Mouse (Mus musculus): ENCODE results near the gene Lbhd2.

Lbhd2 gene

DNA sequence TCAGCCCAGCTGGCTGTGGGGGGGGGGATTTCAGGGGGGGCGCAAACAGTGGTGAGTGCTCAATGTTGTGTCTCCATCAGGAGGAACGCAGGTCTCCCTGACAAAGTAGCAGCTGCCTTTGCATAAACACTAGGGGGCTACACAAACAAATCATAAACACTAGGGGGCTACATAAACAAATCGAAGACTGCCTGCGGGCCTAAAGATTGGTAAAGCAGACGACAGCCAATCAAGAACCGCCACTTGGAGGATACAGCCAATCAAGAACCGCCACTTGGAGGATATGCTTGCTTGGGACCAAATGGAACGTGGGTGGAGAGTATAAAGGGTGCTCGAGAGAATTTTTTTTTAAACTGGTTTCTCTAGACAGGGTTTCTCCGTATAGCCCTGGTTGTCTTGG, 1.7 kb upstream of the Lbhd2 start:
- no peak for DNase-seq (ENCODE audit: low spot score in 2 of 2)

DNA sequence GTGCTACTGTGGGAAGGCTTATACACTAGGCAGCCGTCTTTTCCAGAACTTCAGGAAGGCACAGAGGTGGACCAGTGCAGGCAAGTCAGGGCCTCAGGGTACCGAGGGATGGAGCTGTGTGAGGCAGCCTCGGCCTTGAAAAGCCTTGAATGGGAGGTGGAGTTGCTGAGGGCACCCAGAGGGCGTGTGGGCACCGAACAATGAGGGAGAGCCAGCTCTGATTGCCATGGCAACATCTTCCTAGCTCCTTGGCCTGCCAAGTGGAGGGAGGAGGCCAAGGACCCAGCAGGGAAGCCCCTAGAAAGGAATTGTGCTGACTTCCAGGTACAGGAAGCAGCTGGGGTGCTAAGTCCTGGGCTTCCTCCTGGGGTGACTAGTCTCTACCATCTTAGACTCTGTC, 3.0 kb downstream of the Lbhd2 start:
- DNase-seq (ENCODE audit: low spot score in 2 of 2), result no peak

DNA sequence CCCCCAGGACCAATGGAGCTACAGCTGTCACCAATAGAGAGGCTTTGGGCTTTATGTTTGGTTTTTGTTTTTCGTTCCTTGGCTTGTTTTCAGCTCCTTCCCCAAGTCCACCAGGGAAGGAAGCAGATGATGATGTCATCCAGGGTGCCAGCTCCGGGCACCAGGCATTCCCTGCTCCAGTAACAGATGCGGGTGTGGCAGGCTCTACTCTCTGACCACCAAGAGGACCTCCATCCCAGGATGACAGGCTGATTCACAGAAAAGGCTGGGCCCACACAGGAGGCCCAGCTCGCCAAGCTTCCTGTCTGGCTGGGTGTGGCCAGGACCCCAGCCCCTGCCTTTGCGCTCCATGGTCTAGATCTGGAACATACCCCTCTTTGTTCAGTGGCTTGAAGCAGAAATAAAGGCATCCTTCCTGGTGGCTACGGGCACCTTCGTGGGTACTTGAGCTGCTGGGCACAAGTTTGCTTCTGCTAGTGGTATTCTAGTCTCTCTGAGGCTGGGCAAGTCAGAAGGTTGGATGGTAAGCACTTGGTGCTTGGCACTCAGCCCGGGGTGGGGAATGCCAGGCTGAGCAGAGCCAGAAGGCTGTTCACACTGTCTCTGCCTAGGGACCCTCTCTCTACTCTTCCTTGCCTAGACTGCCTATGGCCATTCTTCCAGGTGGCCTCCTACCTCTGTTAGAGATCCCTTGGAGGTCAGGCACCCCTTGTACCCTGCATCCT, 5.2 kb downstream of the Lbhd2 start:
- no peak for DNase-seq (ENCODE audit: low spot score in 2 of 2)

DNA sequence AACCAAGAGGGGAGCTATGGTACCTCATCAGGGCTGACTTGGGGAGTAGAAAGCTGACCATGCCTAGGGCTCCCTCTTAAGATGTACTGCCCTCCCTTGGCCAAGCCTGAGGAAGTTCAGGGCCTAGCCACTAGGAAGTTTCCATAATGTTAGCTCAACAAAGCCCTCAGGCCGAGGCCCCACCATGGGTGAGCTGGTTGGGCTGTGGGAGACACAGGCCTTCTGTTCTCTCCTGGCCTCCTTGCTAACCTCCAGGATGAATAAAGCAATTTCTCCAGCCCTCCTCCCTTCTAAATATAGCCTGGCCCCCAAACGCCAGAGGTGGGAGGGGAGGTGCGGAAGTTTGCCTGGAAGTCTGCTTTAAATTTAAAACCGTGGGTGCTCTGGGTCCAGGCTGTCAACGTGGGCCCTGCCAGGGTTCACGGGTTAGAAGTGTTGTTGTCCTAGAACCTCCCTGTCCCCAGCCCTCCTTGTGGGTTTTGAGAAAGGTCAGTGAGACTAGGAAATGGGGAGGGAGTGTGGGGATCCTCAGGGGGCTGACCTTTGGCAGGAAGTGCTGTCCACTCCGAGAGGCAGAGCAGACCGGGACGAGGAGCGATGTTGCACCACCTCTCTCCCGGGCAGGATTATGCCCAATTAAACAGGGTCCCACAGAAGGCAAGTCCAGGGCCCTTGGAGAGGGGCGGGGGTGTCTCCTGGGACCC, 6.1 kb downstream of the Lbhd2 start:
- no peak for DNase-seq (ENCODE audit: low spot score in 2 of 2)

DNA sequence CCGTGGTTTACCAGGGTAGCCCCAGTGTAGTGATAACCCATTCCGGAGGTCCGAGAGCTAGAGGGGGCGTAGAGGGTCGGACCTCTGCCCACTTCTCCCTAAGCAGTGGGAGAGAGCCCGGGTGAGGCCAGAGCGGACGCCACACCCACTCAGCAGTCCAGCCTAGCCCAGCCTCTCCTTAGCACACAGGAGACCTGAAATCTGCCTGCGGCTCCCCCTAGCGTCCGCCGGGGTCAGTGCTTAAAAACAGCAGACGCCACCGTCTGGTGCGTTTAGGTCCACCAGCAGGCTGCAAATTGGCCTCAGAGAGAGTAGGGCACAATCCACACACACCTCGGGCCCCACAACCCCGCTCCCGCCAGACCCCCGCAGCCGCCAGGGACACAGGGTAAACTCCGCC, 6.7 kb downstream of the Lbhd2 start:
- DNase-seq (ENCODE audit: low spot score in 2 of 2), result peak; percentile 79

DNA sequence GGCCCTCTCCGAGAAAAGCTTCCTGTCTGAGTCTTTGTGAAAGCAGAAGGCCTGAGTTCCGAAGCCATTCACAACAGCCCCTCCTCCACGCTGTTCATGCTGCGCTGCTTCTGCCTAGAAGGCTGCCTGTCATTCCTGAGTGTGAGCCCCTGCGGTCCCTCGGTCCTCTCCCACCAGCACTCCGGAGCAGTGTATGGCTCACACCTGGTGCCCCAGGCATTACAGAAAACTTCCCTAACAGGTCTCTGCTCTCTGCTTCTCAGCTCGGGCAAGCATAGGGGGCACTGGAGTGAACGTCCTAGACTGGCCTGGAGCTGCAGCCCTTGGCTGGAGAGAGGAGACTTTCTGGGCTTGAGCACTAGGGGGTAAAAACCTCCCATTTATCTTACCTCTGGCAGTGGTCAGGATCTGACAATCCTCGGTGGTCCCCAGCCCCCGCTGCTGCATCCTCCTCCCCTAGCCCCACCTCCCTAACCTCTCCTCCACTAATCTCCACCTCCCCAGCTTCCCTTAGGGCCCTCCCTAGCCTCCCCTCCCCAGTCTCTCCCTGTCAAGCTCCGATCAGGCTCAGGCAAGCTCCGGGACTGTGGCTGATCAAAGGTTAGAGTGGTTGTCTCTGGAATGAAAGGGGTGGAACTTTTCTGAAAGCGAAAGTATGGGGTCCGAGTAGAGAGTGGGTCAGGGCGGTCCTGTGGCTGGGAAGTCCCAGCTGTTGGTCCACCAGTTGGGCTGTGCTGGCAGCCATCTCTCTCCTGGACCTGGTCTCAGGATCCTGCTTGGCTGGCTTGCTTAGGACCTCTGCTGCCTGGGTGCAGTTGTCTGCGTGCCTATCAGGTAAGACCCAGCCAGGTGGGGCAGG, 10.5 kb downstream of the Lbhd2 start, which contains the start of gene Exoc3l4:
TSS of gene Exoc3l4 (plus strand) at position 97 of the 859 bp plus-strand sequence.
- no peak for DNase-seq (ENCODE audit: low spot score in 2 of 2)

DNA sequence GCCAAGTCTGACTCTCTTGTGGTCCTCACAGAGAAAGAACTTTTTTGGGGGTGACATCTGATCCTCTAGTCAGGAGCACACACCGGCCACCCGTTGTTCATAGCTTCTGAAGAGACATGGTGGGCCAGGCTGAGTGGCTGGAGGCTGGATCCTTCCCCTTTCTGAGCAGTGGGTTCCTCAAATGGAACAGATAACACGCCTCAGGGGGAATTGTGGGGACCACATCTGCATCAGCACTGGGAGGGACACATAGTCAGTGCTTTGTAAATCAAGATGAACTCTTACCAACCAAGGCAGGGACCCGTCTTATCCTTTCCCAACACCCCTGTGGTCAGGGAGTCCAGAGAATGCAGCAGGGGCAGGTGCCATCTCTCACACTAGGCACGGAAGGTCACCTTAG, 13.3 kb downstream of the Lbhd2 start:
- no peak for DNase-seq (ENCODE audit: low spot score in 2 of 2)

DNA sequence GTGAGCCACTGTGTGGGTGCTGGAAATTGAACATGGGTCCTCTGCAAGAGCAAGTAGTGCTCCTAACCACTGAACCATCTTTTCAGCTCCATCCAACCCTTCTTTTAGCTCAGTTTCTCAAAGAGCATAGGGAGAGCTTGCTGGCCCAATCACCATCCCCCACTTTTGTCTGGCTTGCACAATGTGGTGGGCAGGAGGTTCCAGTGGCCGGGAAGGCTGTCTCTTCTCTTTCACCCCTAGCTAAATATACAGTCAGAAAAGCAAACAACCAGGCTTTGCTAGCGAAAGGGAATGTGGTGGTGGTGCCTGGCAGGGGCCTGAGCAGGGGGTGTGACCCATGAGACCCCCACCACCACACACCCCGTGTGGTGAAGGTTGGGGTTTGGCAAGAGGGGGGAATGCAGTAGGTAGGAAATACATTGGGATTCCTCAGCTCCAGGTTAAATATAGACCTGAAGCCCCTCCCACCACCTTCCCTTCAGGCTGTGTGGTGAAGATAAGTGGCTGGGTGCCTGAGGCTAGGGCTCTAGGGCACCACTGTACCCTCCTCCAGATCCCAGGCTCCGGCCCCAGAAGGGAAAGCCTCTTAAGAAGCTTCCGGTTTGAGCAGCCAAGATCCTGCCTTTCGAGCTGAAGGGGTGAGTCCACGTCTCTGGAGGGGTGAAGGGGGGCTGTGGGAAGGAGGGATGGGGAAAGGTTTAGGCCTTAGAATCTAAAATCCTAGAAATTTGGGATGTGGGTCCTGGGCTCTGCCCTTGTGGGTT, 14.5 kb downstream of the Lbhd2 start:
- no peak for DNase-seq (ENCODE audit: low spot score in 2 of 2)

DNA sequence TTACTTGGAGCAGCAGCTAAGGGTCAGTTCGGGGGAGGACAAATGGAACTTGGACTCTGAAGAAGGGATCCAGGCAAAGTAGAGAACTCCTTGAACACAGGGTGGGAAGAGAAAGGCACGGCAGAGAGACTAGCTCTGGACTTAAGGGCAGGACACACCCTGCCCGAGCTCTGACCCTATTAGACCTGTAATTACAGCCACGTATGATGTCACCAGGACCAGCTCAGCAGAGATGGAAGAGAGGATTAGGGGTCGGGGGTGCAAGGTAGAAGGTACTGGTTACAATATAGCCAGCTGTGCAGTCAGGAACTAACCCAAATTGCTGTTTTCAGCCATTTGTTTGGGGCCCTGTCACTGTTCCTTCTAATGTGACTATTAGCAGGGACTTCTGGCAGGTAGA, 16.2 kb downstream of the Lbhd2 start:
- DNase-seq (ENCODE audit: low spot score in 2 of 2), result no peak

DNA sequence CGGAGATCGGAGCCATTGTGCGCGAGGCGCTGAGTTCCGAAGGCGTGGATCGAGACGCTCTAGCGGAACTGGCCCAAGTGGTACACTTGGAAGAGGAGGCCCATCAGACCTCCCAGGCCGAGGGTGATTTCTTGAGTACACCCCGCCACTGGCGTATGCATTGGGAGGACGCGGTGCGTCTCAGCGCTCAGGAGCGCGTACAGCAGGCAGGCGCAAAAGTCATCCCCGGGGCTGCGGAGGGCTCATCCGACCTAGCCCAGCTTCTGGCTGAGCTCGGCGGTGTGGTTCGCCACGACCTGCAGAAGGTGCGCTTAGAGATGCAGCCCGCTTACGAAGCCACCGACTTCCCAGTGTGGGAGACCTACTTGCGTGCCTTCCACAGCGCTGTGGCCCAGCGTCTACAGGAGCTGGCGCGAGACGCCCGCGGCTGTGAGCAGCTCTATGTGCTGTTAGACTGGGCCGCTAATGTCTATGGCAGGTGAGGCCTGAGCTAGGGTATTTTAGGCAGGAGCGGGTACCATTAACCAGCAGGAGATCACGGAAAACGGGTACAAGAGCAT, 17.0 kb downstream of the Lbhd2 start:
- no peak for DNase-seq (ENCODE audit: low spot score in 2 of 2)

DNA sequence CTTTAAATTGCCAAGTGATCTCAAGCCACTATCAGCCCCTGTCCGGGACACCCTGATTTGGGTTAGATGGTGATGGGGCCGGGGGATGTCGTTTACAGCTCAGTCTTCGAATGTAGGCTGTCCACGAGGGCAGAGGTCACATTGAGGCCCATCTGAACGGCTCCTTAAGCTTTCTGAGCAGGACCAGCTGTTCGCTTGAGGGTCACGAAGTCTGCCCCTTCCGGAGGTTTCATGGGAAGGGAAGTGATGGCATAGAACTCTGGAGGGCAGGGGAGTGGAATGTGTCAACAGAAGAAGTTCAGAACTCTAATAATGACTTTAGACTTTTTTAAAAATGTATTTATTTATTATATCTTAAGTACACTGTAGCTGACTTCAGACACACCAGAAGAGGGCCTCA, 17.9 kb downstream of the Lbhd2 start:
- no peak for DNase-seq (ENCODE audit: low spot score in 2 of 2)

DNA sequence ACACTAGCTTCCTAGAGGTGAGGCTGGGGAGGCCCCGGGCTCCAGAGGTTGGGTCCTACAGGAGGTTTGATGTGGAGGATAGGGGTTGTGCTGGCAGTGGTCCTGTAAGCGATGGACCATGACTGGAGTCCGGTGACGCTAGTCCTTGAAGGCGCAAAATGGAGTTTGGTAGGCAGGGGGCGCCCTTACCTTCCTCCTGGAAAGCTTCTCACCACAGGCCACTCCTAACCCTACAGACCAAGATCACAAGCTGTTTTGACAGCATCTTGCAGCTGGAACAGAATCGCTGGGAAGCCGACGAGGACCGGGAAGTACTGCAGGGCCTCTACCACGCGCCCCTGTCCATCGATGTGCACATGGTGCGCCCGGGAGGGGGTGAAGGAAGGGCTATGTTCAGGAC, 18.6 kb downstream of the Lbhd2 start:
- DNase-seq (ENCODE audit: low spot score in 2 of 2), result peak; percentile 62 to 74

DNA sequence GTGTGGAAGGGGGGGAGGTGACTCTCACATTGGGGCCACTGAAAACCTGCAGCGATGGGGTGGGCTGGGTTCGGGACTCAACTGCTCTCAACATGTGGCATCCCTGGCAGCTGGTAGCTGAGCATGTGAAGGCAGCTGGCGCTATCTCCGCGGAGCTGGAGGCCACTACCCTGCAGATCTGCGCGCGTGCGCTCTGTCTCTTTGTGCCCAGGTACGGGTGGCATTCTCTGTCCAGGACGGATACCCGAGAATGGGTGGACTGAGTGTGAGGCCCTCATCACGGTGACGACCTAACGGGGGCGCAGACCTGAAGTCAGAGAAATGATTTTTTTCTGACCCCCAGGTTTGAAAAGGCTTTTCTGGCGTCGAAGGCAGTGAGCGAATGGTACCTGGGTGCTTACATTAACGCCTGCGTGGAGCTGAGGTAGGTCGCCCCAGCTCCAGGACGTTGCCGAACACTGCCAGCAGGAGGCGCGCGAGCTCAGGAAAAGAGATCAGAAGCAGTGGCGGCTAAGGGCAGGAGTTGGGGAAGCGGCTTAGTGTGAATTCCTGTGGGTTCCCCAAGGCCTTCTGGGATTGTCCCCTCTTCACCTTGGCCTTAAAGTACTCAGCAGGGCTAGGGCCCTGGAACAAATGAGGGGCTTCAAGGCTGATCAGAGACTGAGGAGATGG, 19.3 kb downstream of the Lbhd2 start:
- peak; percentile 73 to 80 for DNase-seq (ENCODE audit: low spot score in 2 of 2)

DNA sequence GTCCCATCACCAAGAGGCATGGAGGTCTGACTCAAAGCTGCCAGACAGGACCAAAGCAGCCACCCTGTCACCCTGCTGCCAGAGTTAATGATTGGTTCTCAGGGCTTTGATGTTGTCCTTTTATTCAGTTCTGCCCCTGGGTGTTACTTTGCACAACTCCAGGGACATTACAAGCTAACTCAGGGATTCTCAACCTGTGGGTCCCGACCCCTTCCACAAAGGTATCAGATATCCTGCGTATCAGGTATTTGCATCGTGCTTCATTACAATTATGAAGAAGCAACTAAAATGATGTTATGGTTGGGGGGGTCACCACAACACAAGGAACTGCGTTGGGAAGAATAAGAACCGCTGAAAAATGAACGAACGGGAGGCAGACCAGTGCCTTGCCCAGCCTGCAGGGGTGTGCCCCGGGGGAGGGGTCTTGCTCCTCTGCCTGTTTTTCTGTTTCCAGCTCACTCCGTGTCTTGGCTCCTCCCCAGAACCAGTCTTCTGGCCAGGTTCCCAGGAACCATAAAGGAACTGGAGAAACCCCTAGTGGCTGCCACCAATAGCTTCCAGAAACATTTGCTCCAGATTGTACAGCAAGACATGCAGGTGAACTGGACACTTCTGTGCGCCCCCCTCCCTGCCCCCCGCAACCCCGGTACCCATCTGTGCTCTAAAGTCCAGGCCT, 21.0 kb downstream of the Lbhd2 start:
- DNase-seq (ENCODE audit: low spot score in 2 of 2), result no peak

DNA sequence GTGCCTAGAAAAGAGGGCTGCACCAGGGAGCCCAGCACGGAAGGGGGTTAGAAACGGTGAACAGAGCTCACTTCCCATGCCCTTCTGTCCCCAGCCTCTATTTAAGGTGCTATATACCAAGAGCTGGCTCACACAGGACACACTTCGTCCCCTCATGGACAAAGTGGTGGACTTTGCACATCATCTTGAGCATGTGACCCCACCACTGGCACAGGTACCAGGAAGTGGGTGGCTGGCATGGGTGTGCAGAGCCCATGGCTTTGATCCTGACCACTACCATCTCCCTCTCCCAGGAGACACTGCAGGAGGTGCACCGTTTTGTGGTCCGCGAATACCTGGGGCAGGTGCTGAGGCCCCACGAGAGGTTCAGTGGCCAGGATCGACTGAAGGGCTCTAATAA, 21.8 kb downstream of the Lbhd2 start:
- DNase-seq (ENCODE audit: low spot score in 2 of 2), result no peak

DNA sequence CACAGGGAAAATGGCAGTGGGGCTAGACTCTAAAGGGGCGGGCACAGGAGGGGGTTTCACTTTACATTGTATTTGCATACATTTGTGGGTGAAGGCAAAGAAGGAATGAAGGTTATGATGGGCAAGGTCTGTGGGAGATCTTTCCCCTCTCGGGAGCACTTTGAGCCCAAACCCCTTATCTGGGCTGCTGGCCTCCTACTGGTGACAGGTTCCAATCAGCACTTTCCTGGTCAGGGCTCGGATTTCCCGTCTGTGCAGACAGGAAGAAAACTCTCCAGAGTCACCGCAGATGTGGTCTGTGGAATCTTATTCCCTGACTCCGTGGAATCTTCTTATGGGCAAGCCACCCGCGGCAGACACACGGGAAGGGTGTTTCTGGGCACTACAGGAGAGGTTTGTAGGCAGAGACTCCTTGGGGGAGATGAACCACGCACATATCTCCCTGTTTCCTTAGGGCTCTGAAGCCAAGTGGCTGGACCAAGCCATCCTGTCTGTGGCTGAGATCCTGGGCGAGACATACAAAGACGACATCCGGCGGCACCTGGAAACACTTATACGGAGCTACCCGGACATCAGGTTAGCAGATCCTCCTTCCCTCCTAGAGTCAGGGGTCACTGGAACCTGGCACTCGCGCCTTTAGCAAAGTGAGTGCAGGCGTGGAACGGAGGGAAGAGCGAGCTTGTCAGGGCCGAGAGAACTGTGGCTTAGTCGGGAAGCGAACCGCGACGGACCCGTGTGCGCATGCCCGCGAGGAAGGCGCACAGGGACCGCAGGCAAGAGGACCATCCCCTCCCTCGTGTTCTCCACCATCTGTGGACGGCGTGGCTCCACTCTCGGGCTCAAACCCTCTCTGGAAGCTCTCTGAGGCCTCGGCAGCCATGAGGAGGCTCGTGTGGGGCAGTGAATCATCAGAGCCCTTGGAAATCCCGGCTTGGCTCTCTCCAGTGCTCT, 22.6 kb downstream of the Lbhd2 start:
- DNase-seq (ENCODE audit: low spot score in 2 of 2), result no peak

DNA sequence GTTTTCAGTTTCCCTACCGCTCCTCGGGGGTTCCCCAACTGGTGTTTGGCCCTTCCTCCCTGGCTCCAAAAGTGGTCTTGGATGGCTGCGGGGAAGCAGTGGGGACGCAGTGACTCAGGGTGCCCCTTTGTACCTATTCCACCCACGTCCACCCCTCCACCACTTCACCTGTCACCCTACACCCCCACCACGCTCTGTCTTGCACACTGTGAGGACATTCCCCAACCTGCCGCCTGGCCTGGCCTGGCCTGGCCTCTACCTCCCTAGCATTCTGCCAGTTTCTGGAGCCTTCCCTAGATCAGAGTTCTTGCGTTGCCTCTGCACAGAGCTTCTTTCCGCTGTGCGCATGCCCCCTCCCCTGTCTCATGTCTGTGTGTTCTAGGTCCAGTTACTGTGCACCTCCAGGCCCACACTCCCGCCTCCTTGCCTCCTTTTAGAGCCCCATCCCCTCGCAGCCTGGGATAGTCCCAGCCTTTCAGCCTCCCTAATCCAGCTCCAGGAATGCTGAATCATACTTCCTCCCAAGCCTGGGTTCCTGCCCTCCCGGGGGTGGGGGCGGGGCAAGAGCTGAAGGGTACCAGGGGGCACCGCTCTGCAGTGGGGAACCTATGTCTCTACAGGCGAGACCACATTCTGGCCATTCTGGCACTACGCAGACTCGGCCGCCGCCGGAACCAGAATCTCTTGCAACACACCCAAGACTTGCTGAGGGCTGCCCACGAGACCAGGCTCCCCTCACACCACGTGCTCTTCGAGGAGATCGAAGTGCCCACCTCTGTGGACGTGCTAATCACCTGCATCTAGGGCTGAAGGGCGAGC, 23.6 kb downstream of the Lbhd2 start:
- DNase-seq (ENCODE audit: low spot score in 2 of 2), result no peak

Data from right cerebral cortex, postnatal 36 days (tissue).